Mouse (Mus musculus): ENCODE measurements around the gene Paxip1. TPM values are rescaled to one million over a fixed set of nuclear protein-coding genes. Genes with fewer than 3 reads are reported as not detected.

Gene Paxip1
- 10 to 100 TPM; 43.9 to 48.1 (median 46.5) TPM for total RNA-seq (2022)

- peak; percentile 92 to 97 for DNase-seq (ENCODE audit: low spot score in 2 of 2)
These were observed at the start of gene Paxip1 for GRCm38 (mm10) chr5:27791303-27792172. TSS of gene Paxip1 (minus strand) at chr5:27791691.

- no peak for DNase-seq (ENCODE audit: low spot score in 2 of 2)
These were observed 46.6 kb upstream of the Paxip1 start for GRCm38 (mm10) chr5:27838061-27838460.

GRCm38 (mm10) chr5:27835096-27835495, 43.6 kb upstream of the Paxip1 start:
- no peak for DNase-seq (ENCODE audit: low spot score in 2 of 2)

GRCm38 (mm10) chr5:27827971-27828370, 36.5 kb upstream of the Paxip1 start:
- no peak for DNase-seq (ENCODE audit: low spot score in 2 of 2)

- no peak for DNase-seq (ENCODE audit: low spot score in 2 of 2)
These were observed 29.7 kb upstream of the Paxip1 start for GRCm38 (mm10) chr5:27821161-27821560.

- DNase-seq (ENCODE audit: low spot score in 2 of 2) = no peak
These were observed 27.6 kb upstream of the Paxip1 start for GRCm38 (mm10) chr5:27818840-27819672.

GRCm38 (mm10) chr5:27814282-27814681, 22.8 kb upstream of the Paxip1 start:
- no peak for DNase-seq (ENCODE audit: low spot score in 2 of 2)

GRCm38 (mm10) chr5:27793923-27794322, 2.4 kb upstream of the Paxip1 start:
- DNase-seq (ENCODE audit: low spot score in 2 of 2) = peak; percentile 52 to 76

- no peak for DNase-seq (ENCODE audit: low spot score in 2 of 2)
These were observed 1.2 kb upstream of the Paxip1 start for GRCm38 (mm10) chr5:27792531-27793205.

GRCm38 (mm10) chr5:27792173-27792470, 631 bp upstream of the Paxip1 start:
- DNase-seq (ENCODE audit: low spot score in 2 of 2) = no peak

GRCm38 (mm10) chr5:27790910-27791288, 592 bp downstream of the Paxip1 start:
- DNase-seq (ENCODE audit: low spot score in 2 of 2) = peak in 1 of 2 experiments; percentile 50

GRCm38 (mm10) chr5:27790086-27790909, 1.2 kb downstream of the Paxip1 start:
- no peak for DNase-seq (ENCODE audit: low spot score in 2 of 2)

- DNase-seq (ENCODE audit: low spot score in 2 of 2) = no peak
These were observed 1.9 kb downstream of the Paxip1 start for GRCm38 (mm10) chr5:27789586-27789985.

GRCm38 (mm10) chr5:27783381-27783780, 8.1 kb downstream of the Paxip1 start:
- no peak for DNase-seq (ENCODE audit: low spot score in 2 of 2)

GRCm38 (mm10) chr5:27767948-27768347, 23.5 kb downstream of the Paxip1 start:
- no peak for DNase-seq (ENCODE audit: low spot score in 2 of 2)

GRCm38 (mm10) chr5:27765780-27766179, 25.7 kb downstream of the Paxip1 start:
- no peak for DNase-seq (ENCODE audit: low spot score in 2 of 2)

- no peak for DNase-seq (ENCODE audit: low spot score in 2 of 2)
These were observed 46.5 kb downstream of the Paxip1 start for GRCm38 (mm10) chr5:27744944-27745343.

GRCm38 (mm10) chr5:27739216-27739615, 52.3 kb downstream of the Paxip1 start:
- DNase-seq (ENCODE audit: low spot score in 2 of 2) = no peak

GRCm38 (mm10) chr5:27737168-27737567, 54.3 kb downstream of the Paxip1 start:
- no peak for DNase-seq (ENCODE audit: low spot score in 2 of 2)

GRCm38 (mm10) chr5:27732288-27732868, 59.1 kb downstream of the Paxip1 start:
- no peak for DNase-seq (ENCODE audit: low spot score in 2 of 2)

- no peak for DNase-seq (ENCODE audit: low spot score in 2 of 2)
These were observed 60.1 kb downstream of the Paxip1 start for GRCm38 (mm10) chr5:27731392-27731791.
